Mouse (Mus musculus) stomach, postnatal 0 days (tissue): ENCODE data around the gene B9d2. TPM values are rescaled to one million over a fixed set of nuclear protein-coding genes. Genes with fewer than 3 reads are reported as not detected.
A peak's percentile ranks its signal among the peaks of the same experiment; 100 is the strongest.

Experiments
- ATAC-seq: fragments of 200-750 bp; cut with Nextera tagmentation; 2 replicates; pipeline ENCODE4 v1.8.0; 2017; ENCODE audit not compliant: low FRiP score, low TSS enrichment
- DNase-seq: peaks from one replicate; pipeline ENCODE4 v3.0.0-alpha.2; 2016; ENCODE audit warnings: low spot score
- H3K27ac ChIP-seq: fragments of 300-500 bp; sonication (generic); replicated peaks from 2 replicates; pipeline ENCODE4 v1.5.1; 2014; ENCODE audit warnings: mild to moderate bottlenecking, control low read depth
- H3K27me3 ChIP-seq: fragments of 300-500 bp; sonication (generic); 2 replicates; pipeline ENCODE4 v1.6.1; 2014; ENCODE audit warnings: low read length; ENCODE audit not compliant: control insufficient read depth, insufficient read depth
- H3K36me3 ChIP-seq: fragments of 300-500 bp; sonication (generic); 2 replicates; pipeline ENCODE4 v1.6.1; 2014; ENCODE audit warnings: low read length, mixed read lengths; ENCODE audit not compliant: control insufficient read depth, insufficient read depth
- H3K4me1 ChIP-seq: fragments of 300-500 bp; sonication (generic); replicated peaks from 2 replicates; pipeline ENCODE4 v1.6.1; 2014; ENCODE audit warnings: antibody characterized with exemption; ENCODE audit not compliant: control insufficient read depth, insufficient read depth
- H3K4me2 ChIP-seq: fragments of 300-500 bp; sonication (generic); replicated peaks from 2 replicates; pipeline ENCODE4 v1.6.1; 2014; ENCODE audit warnings: low read depth, mild to moderate bottlenecking, control low read depth, moderate library complexity
- H3K4me3 ChIP-seq: fragments of 300-500 bp; sonication (generic); 2 replicates; pipeline ENCODE4 v1.5.1; 2014; ENCODE audit warnings: low read depth, low read length, control low read depth
- H3K9ac ChIP-seq: fragments of 300-500 bp; sonication (generic); 2 replicates; pipeline ENCODE4 v1.6.1; 2014; ENCODE audit warnings: mild to moderate bottlenecking, low read length, control low read depth, mixed read lengths
- H3K9me3 ChIP-seq: fragments of 300-500 bp; sonication (generic); 2 replicates; pipeline ENCODE4 v1.6.1; 2016; ENCODE audit warnings: low read length; ENCODE audit not compliant: control insufficient read depth
- CTCF ChIP-seq: IDR thresholded peaks from 2 replicates; pipeline ENCODE4 v1.5.1; 2016; ENCODE audit warnings: antibody characterized with exemption, low read depth, mild to moderate bottlenecking, moderate library complexity
- EP300 ChIP-seq: optimal IDR thresholded peaks from 2 replicates; pipeline ENCODE3; 2016; ENCODE audit warnings: antibody characterized with exemption
- WGBS: fragments of 180-500 bp; shearing (Covaris S2); extraction: QIAGEN DNeasy Blood & Tissue Kit; methylation state at CpG from one replicate; pipeline ENCODE4 v1.1.7; 2014; 5-methylcytosine and 5-hydroxymethylcytosine counted together
- polyA plus RNA-seq: library from polyadenylated mRNA; unstranded; fragments of >200 nt; fragmentation: Nextera tagmentation; extraction: Ambion mirVana; gene quantifications from 2 replicates; pipeline ENCODE4 v1.2.1, GENCODE M21; 2015

B9d2 gene
- polyA plus RNA-seq, 1 experiment from 2014 or later: 11.6 TPM

GRCm38 (mm10) chr7:25702350-25702749 lies 21.8 kb downstream of the B9d2 start:
- ATAC-seq (no peak), DNase-seq (no peak)
- no peak overlapping the region for H3K27ac ChIP-seq
- no peak overlapping the region for H3K9ac ChIP-seq
- no peaks in the 10 kb centered on the region for H3K27me3 ChIP-seq
- no peak overlapping the region for H3K4me3 ChIP-seq
- H3K4me2 ChIP-seq: no peak overlapping the region
- no peaks in the 10 kb centered on the region for H3K36me3 ChIP-seq
- 100% methylated on average over 2 of the region's 2 CpGs for WGBS
- H3K9me3 ChIP-seq: no peaks in the 10 kb centered on the region
- TF ChIP-seq EP300: no peak
- TF ChIP-seq CTCF: peak; percentile 43; the same call in 1 of the 2 replicates
- H3K4me1 ChIP-seq: peaks cover 4% of the 10 kb centered on the region; the same call in 1 of the 2 replicates

GRCm38 (mm10) chr7:25703793-25704494 lies 23.4 kb downstream of the B9d2 start:
- no peak overlapping the region for H3K9ac ChIP-seq
- H3K27ac ChIP-seq: no peak overlapping the region
- DNase-seq (no peak), ATAC-seq (no peak)
- H3K36me3 ChIP-seq: no peaks in the 10 kb centered on the region
- H3K9me3 ChIP-seq: no peaks in the 10 kb centered on the region
- H3K4me3 ChIP-seq: no peak overlapping the region
- H3K27me3 ChIP-seq: no peaks in the 10 kb centered on the region
- no peak overlapping the region for H3K4me2 ChIP-seq
- 50% methylated on average over 10 of the region's 10 CpGs for WGBS
- H3K4me1 ChIP-seq: peaks cover 4% of the 10 kb centered on the region; the same call in 1 of the 2 replicates
- no peak for TF ChIP-seq EP300
- no peak for TF ChIP-seq CTCF

GRCm38 (mm10) chr7:25704716-25705364 lies 24.3 kb downstream of the B9d2 start:
- no peaks in the 10 kb centered on the region for H3K9me3 ChIP-seq
- 32% methylated on average over 26 of the region's 37 CpGs for WGBS
- H3K36me3 ChIP-seq: no peaks in the 10 kb centered on the region
- TF ChIP-seq EP300: no peak
- TF ChIP-seq CTCF: no peak
- no peak overlapping the region for H3K9ac ChIP-seq
- ATAC-seq (0 out of 2 replicates have a peak, but pooled peaks have one; percentile 22), DNase-seq (peak; percentile 69)
- H3K4me2 ChIP-seq: no peak overlapping the region; the same call in 1 of the 2 replicates
- H3K27me3 ChIP-seq: no peaks in the 10 kb centered on the region
- no peak overlapping the region for H3K27ac ChIP-seq
- H3K4me1 ChIP-seq: peaks cover 5% of the 10 kb centered on the region; the same call in 1 of the 2 replicates
- no peak overlapping the region for H3K4me3 ChIP-seq

- Histone ChIP-seq H3K36me3 (no peaks in the 10 kb centered on the region), H3K4me1 (peaks cover 10% of the 10 kb centered on the region), H3K9ac (no peak overlapping the region), H3K27me3 (no peaks in the 10 kb centered on the region), H3K4me2 (no peak overlapping the region), H3K27ac (peak overlapping the region; percentile 73), H3K9me3 (no peaks in the 10 kb centered on the region), H3K4me3 (no peak overlapping the region)
- ATAC-seq (peak; percentile 80), DNase-seq (peak; percentile 64)
- no peak for TF ChIP-seq CTCF
- TF ChIP-seq EP300: no peak
- 41% methylated on average over 6 of the region's 6 CpGs for WGBS
Observed at GRCm38 (mm10) chr7:25705801-25706251, 25.2 kb downstream of the B9d2 start.

GRCm38 (mm10) chr7:25706578-25707170 lies 26.1 kb downstream of the B9d2 start:
- H3K27ac ChIP-seq: peak overlapping the region; percentile 0
- no peak for TF ChIP-seq CTCF
- no peak for TF ChIP-seq EP300
- H3K27me3 ChIP-seq: no peaks in the 10 kb centered on the region
- no peaks in the 10 kb centered on the region for H3K9me3 ChIP-seq
- H3K4me1 ChIP-seq: peaks cover 10% of the 10 kb centered on the region
- ATAC-seq: no peak
- H3K4me2 ChIP-seq: no peak overlapping the region
- DNase-seq: no peak
- WGBS: 35% methylated on average over 7 of the region's 7 CpGs
- no peaks in the 10 kb centered on the region for H3K36me3 ChIP-seq
- no peak overlapping the region for H3K9ac ChIP-seq
- H3K4me3 ChIP-seq: no peak overlapping the region
